Comparison of ENCODE assay signal across 8 mouse cellular contexts in the genomic region with DNA sequence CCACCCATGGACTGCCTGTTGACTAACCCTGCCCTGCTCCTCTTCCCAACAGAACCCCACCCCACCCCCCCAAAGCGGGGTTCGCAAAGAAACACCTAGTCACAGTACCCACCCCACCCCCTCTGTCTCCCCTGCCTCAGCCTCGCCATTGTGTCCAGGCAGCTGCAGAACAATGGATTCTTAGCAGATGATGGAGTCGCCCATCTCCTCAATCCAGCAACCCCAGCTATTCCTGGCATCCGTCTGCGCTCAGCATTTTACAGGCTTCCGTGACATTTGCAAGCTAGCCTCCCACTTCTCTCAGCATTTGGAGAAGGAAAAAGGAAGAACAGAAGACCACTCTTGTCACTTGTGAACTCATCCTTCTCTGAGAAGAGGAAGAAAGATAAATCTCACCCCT. TPM values are rescaled to one million over a fixed set of nuclear protein-coding genes. Genes with fewer than 3 reads are reported as not detected.
DNase-seq lines count a peak whose midpoint lies in the region; ATAC-seq and TF ChIP-seq lines count a peak whose summit lies in the region.

No protein-coding gene starts in this region.

- no peaks in the 10 kb centered on the region for H3K9me3 ChIP-seq in heart, embryonic 14.5 days (ENCODE audit: control insufficient read depth, low read length)
- H3K9me3 ChIP-seq in ES-Bruce4 (replicated peaks; ENCODE audit: control insufficient read depth, insufficient read depth, low read length, poor library complexity, severe bottlenecking), result no peaks in the 10 kb centered on the region
- H3K9me3 ChIP-seq in embryonic facial prominence, embryonic 13.5 days, result no peaks in the 10 kb centered on the region

- peak; percentile 82 for TF ChIP-seq EP300 in ES-Bruce4 (IDR thresholded peaks at IDR 0.05; ENCODE audit: insufficient read depth, low read depth, low read length)

- H3K4me1 ChIP-seq in heart, embryonic 14.5 days (ENCODE audit: control insufficient read depth in 2 of 2, insufficient read depth in 2 of 2, low read length in 2 of 2), result peaks cover 9 to 13% of the 10 kb centered on the region in 2 experiments; a peak in 3 of 4 replicates
- peaks cover 2% of the 10 kb centered on the region for H3K4me1 ChIP-seq in ES-Bruce4 (ENCODE audit: control insufficient read depth, insufficient read depth, low read length)
- peaks cover 5% of the 10 kb centered on the region for H3K4me1 ChIP-seq in embryonic facial prominence, embryonic 13.5 days
- no peaks in the 10 kb centered on the region for H3K4me1 ChIP-seq in lung, adult 2 months (ENCODE audit: control insufficient read depth, insufficient read depth, low read length)

- H3K4me3 ChIP-seq in heart, embryonic 14.5 days (ENCODE audit: control insufficient read depth in 1 of 2, insufficient read depth in 1 of 2, low read depth in 1 of 2, low read length in 2 of 2), result no peak overlapping the region
- H3K4me3 ChIP-seq in ES-Bruce4 (ENCODE audit: low read depth, low read length), result no peak overlapping the region
- no peak overlapping the region for H3K4me3 ChIP-seq in embryonic facial prominence, embryonic 13.5 days
- H3K4me3 ChIP-seq in lung, adult 2 months (replicated peaks; ENCODE audit: extremely low read depth, low read depth, low read length), result no peak overlapping the region

- intact Hi-C loops in heart, postnatal 14 days (cut with DNase I), result no loop called here

- H3K9ac ChIP-seq in heart, embryonic 14.5 days (ENCODE audit: low read length), result no peak overlapping the region
- H3K9ac ChIP-seq in ES-Bruce4 (ENCODE audit: low read depth, poor library complexity, severe bottlenecking), result no peak overlapping the region
- H3K9ac ChIP-seq in embryonic facial prominence, embryonic 13.5 days, result 0 out of 2 replicates have a peak overlapping the region, but pooled peaks have one; percentile 17

- no peak overlapping the region for H3K27ac ChIP-seq in heart, embryonic 14.5 days (replicated peaks in 1 of 2; ENCODE audit: control insufficient read depth in 1 of 2, insufficient read depth in 1 of 2, low read depth in 2 of 2, low read length in 2 of 2)
- peak overlapping the region; percentile 94 for H3K27ac ChIP-seq in ES-Bruce4 (ENCODE audit: insufficient read depth, low read length)
- H3K27ac ChIP-seq in embryonic facial prominence, embryonic 13.5 days, result no peak overlapping the region

- H3K36me3 ChIP-seq in heart, embryonic 14.5 days (ENCODE audit: control insufficient read depth, insufficient read depth, low read length), result no peaks in the 10 kb centered on the region
- no peaks in the 10 kb centered on the region for H3K36me3 ChIP-seq in ES-Bruce4 (ENCODE audit: control insufficient read depth, insufficient read depth, low read length, poor library complexity, severe bottlenecking)
- no peaks in the 10 kb centered on the region for H3K36me3 ChIP-seq in embryonic facial prominence, embryonic 13.5 days

- no peak for ATAC-seq in heart, embryonic 14.5 days (ENCODE audit: insufficient number of reproducible peaks, insufficient read depth, low FRiP score, low read depth)
- ATAC-seq in embryonic facial prominence, embryonic 13.5 days (ENCODE audit: insufficient number of reproducible peaks, insufficient read depth, low FRiP score, low TSS enrichment, low read depth), result no peak

- 18% methylated on average over 7 of the region's 7 CpGs for WGBS in heart, embryonic 14.5 days
- WGBS in embryonic facial prominence, embryonic 13.5 days, result 20% methylated on average over 7 of the region's 7 CpGs
- WGBS in lung, adult 2 months, result 19% methylated on average over 7 of the region's 7 CpGs

- H3K27me3 ChIP-seq in heart, embryonic 14.5 days (ENCODE audit: control insufficient read depth, insufficient read depth, low read length), result no peaks in the 10 kb centered on the region
- no peaks in the 10 kb centered on the region for H3K27me3 ChIP-seq in ES-Bruce4 (ENCODE audit: control insufficient read depth, insufficient read depth, low read length, poor library complexity, severe bottlenecking)
- no peaks in the 10 kb centered on the region for H3K27me3 ChIP-seq in embryonic facial prominence, embryonic 13.5 days

- TF ChIP-seq POLR2A in ES-Bruce4 (IDR thresholded peaks at IDR 0.05; ENCODE audit: insufficient read depth, low read length), result no peak
- TF ChIP-seq POLR2A in lung, adult 2 months (IDR thresholded peaks at IDR 0.05; ENCODE audit: borderline replicate concordance, extremely low read depth, low read depth, low read length), result no peak

- TF ChIP-seq CTCF in ES-Bruce4 (IDR thresholded peaks at IDR 0.05; ENCODE audit: low read depth, low read length), result no peak
- no peak for TF ChIP-seq CTCF in lung, adult 2 months (IDR thresholded peaks at IDR 0.05; ENCODE audit: insufficient read depth, low read length)

- H3K4me2 ChIP-seq in heart, embryonic 14.5 days (ENCODE audit: low read length), result peak overlapping the region; percentile 31; the same call in 1 of the 2 replicates
- peak overlapping the region; percentile 33 for H3K4me2 ChIP-seq in embryonic facial prominence, embryonic 13.5 days

- DNase-seq in heart, postnatal 14 days, result no peak
- DNase-seq in mesoderm, embryonic 11.5 days (ENCODE audit: low read depth, low spot score), result peak; percentile 34
- no peak for DNase-seq in lung, adult 2 months
- no peak for DNase-seq in thymus, postnatal 25 days
- no peak for DNase-seq in c-Kit-positive CD71-positive TER-119-positive erythroid progenitor cells, embryonic 14.5 days (ENCODE audit: low spot score)

RNA-seq across cellular contexts. Expression of a gene that starts 21.8 kb away (rescaled TPM):
- 91.6 and 91.9 TPM in 2 replicates for polyA plus RNA-seq in heart, embryonic 14.5 days (2014; fragmentation: Nextera tagmentation; extraction: Ambion mirVana)
- total RNA-seq in heart, postnatal 14 days (2021), result 10 to 100 TPM; 26.0 to 27.2 TPM
- 54.2 and 56.0 TPM in 2 replicates for polyA plus RNA-seq in ES-Bruce4 (2011; ENCODE audit: insufficient read depth, insufficient read length, low read depth, missing spikeins)
- 125 TPM in 2 replicates for polyA plus RNA-seq in embryonic facial prominence, embryonic 13.5 days (2015; fragmentation: Nextera tagmentation; extraction: Ambion mirVana)
- 8.3 and 8.5 TPM in 2 replicates for polyA plus RNA-seq in lung, adult 2 months (2012; rRNA removed)

RNA-seq across cellular contexts. Expression of a gene that starts 27.4 kb away (rescaled TPM):
- polyA plus RNA-seq in heart, embryonic 14.5 days (2014; fragmentation: Nextera tagmentation; extraction: Ambion mirVana), result 330 and 384 TPM in 2 replicates
- 10 to 100 TPM; 51.1 to 52.4 TPM for total RNA-seq in heart, postnatal 14 days (2021)
- polyA plus RNA-seq in ES-Bruce4 (2011; ENCODE audit: insufficient read depth, insufficient read length, low read depth, missing spikeins), result 201 and 274 TPM in 2 replicates
- polyA plus RNA-seq in embryonic facial prominence, embryonic 13.5 days (2015; fragmentation: Nextera tagmentation; extraction: Ambion mirVana), result 768 and 781 TPM in 2 replicates
- polyA plus RNA-seq in lung, adult 2 months (2012; rRNA removed), result 30.3 and 36.8 TPM in 2 replicates

RNA-seq across cellular contexts. Expression of a gene that starts 53.3 kb away (rescaled TPM):
- polyA plus RNA-seq in heart, embryonic 14.5 days (2014; fragmentation: Nextera tagmentation; extraction: Ambion mirVana), result 59.2 and 66.6 TPM in 2 replicates
- total RNA-seq in heart, postnatal 14 days (2021), result 10 to 100 TPM; 68.1 to 69.2 TPM
- 50.1 and 51.7 TPM in 2 replicates for polyA plus RNA-seq in ES-Bruce4 (2011; ENCODE audit: insufficient read depth, insufficient read length, low read depth, missing spikeins)
- polyA plus RNA-seq in embryonic facial prominence, embryonic 13.5 days (2015; fragmentation: Nextera tagmentation; extraction: Ambion mirVana), result 80.4 and 89.2 TPM in 2 replicates
- 25.6 and 28.6 TPM in 2 replicates for polyA plus RNA-seq in lung, adult 2 months (2012; rRNA removed)
